Mouse (Mus musculus): ENCODE measurements around the gene Acot11. TPM values are rescaled to one million over a fixed set of nuclear protein-coding genes. Genes with fewer than 3 reads are reported as not detected.

The Acot11 gene
- polyA plus RNA-seq, 1 experiment = 386 TPM

DNA sequence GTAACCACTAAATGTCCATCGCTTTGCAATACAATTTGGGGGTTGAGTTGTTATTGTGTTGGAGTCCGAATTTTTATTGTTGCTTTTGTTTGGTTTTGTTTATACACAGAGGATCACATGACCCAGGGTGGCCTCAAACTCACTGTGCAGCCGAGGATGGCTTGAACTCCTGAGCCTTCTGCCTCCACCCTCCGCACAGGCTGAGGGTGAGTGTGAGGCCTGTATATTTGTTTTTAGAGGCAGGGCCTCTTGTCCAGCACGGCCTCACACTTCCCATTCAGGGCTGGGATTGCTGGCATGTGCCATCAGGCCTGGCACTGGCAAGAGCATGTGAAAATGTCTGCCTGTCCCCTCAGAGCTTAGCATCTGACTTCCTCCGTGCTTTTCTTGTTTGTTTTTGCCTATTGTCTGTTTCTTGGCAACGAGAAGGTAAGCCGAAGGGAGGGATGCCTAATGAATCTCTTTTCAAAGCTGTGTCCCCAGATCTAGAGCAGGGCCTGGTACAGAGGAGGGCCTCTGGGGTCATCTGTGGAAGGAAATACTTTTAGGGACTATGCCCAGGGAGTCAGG lies 99.6 kb downstream of the Acot11 start:
- no peaks in the 10 kb centered on the region for H3K4me1 ChIP-seq (ENCODE audit: control insufficient read depth, insufficient read depth, insufficient read length, low read length)
- H3K27ac ChIP-seq (replicated peaks; ENCODE audit: low read depth, low read length) = no peak overlapping the region
- no peak overlapping the region for H3K4me3 ChIP-seq (ENCODE audit: insufficient read depth, low read depth, low read length)

DNA sequence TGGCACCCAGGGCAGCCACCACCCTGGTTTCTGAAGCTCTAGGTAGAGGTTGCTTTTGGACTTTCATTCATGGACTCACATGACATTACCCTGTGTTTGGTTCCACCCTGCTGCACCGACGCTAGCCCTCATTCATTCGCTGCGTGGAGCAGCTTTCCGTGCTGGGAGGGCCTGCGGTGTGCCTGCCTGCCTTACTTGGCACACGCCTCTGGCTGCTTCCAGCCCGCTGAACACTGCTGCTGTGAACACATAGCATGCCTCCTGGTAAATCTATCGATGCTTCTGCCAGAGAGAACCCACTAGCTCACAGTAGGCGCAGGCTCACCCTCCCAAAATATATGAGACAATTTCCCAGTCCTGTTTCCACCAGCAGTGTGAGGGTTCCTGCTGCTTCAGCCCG lies 100.4 kb downstream of the Acot11 start:
- no peak overlapping the region for H3K27ac ChIP-seq (replicated peaks; ENCODE audit: low read depth, low read length)
- no peaks in the 10 kb centered on the region for H3K4me1 ChIP-seq (ENCODE audit: control insufficient read depth, insufficient read depth, insufficient read length, low read length)
- H3K4me3 ChIP-seq (ENCODE audit: insufficient read depth, low read depth, low read length) = no peak overlapping the region

GRCm38 (mm10) chr4:106703956-106704355 lies 100.8 kb downstream of the Acot11 start:
- H3K27ac ChIP-seq (replicated peaks; ENCODE audit: low read depth, low read length) = no peak overlapping the region
- H3K4me3 ChIP-seq (ENCODE audit: insufficient read depth, low read depth, low read length) = no peak overlapping the region
- H3K4me1 ChIP-seq (ENCODE audit: control insufficient read depth, insufficient read depth, insufficient read length, low read length) = no peaks in the 10 kb centered on the region

DNA sequence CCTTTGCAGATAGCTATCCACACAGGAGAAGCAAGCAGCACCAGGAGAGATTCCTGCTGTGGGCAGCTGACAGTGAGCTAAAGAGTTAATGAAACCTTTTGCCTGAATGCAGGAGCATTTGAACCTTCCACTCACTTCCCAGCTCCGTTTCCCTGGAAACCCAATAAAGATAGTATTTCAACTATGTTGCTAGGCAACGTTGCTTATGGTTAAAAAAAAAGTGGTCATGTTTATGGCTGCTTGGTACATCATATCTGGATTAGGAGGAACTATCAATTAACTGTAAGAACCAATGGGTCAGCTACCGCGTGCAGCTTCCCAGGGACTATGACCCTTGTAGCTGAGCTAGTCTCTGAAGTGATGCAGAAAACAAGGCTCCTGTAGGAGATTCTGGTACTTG lies 104.0 kb downstream of the Acot11 start:
- no peak overlapping the region for H3K4me3 ChIP-seq (ENCODE audit: insufficient read depth, low read depth, low read length)
- no peak overlapping the region for H3K27ac ChIP-seq (replicated peaks; ENCODE audit: low read depth, low read length)
- no peaks in the 10 kb centered on the region for H3K4me1 ChIP-seq (ENCODE audit: control insufficient read depth, insufficient read depth, insufficient read length, low read length)

- H3K4me3 ChIP-seq (ENCODE audit: insufficient read depth, low read depth, low read length) = no peak overlapping the region
- H3K27ac ChIP-seq (replicated peaks; ENCODE audit: low read depth, low read length) = no peak overlapping the region
- H3K4me1 ChIP-seq (ENCODE audit: control insufficient read depth, insufficient read depth, insufficient read length, low read length) = no peaks in the 10 kb centered on the region
Measured at GRCm38 (mm10) chr4:106699989-106700388, 104.8 kb downstream of the Acot11 start.

Other genes with a start within 250 kb of the Acot11 start
- gene Dhcr24, start 244.0 kb downstream of the Acot11 start, polyA plus RNA-seq (2012; ENCODE audit: insufficient read depth, insufficient read length, missing spikeins) = 9.0 and 24.0 TPM in 2 replicates
- not detected in 2 replicates for gene Lexm, start 187.8 kb downstream of the Acot11 start, polyA plus RNA-seq (2012; ENCODE audit: insufficient read depth, insufficient read length, missing spikeins)
- not detected in 2 replicates for gene Ttc22, start 182.6 kb downstream of the Acot11 start, polyA plus RNA-seq (2012; ENCODE audit: insufficient read depth, insufficient read length, missing spikeins)
- gene Pars2, start 153.9 kb downstream of the Acot11 start, polyA plus RNA-seq (2012; ENCODE audit: insufficient read depth, insufficient read length, missing spikeins) = 4.9 and 5.8 TPM in 2 replicates
- gene Ttc4, start 126.1 kb downstream of the Acot11 start, polyA plus RNA-seq (2012; ENCODE audit: insufficient read depth, insufficient read length, missing spikeins) = 15.9 and 18.4 TPM in 2 replicates
- not detected in 2 replicates for gene Mroh7, start 74.1 kb downstream of the Acot11 start, polyA plus RNA-seq (2012; ENCODE audit: insufficient read depth, insufficient read length, missing spikeins)
- gene Fam151a, start 71.1 kb downstream of the Acot11 start, polyA plus RNA-seq (2012; ENCODE audit: insufficient read depth, insufficient read length, missing spikeins) = not detected in 2 replicates
- 31.3 and 36.4 TPM in 2 replicates for gene Ssbp3, start 105.7 kb upstream of the Acot11 start, polyA plus RNA-seq (2012; ENCODE audit: insufficient read depth, insufficient read length, missing spikeins)

Measured in brown adipose tissue, adult 24 weeks (tissue).